Comparison of ENCODE assay signal across 10 mouse cellular contexts in genomic region chr10:120717159-120717567, GRCm38 (mm10).
DNase-seq lines count a peak whose midpoint lies in the region; ATAC-seq and TF ChIP-seq lines count a peak whose summit lies in the region.
"Had no signal": no experiment of that assay in that cellular context is flagged by ENCODE, and none has a peak within 500 bp of the region (broad histone marks: within the 10 kb centered on the region; RNA-seq: fewer than 3 reads in every experiment).

No protein-coding gene starts in this region.

- WGBS in embryonic facial prominence, embryonic 10.5 days: 57% methylated on average over 11 of the region's 11 CpGs
- WGBS in liver, embryonic 12.5 days (ENCODE audit: insufficient replicate concordance): 49% methylated on average over 11 of the region's 11 CpGs
- WGBS in forebrain, embryonic 15.5 days: 79% methylated on average over 11 of the region's 11 CpGs

- H3K4me2 ChIP-seq in liver, embryonic 12.5 days: no peak overlapping the region
- no peak overlapping the region for H3K4me2 ChIP-seq in forebrain, embryonic 15.5 days (replicated peaks)

- no peaks in the 10 kb centered on the region for H3K79me3 ChIP-seq in C2C12 (ENCODE audit: low read depth)

- H3K27ac ChIP-seq in embryonic facial prominence, embryonic 10.5 days (replicated peaks): peak overlapping the region; percentile 59
- H3K27ac ChIP-seq in liver, embryonic 12.5 days: peak overlapping the region; percentile 36; the same call in 1 of the 2 replicates
- H3K27ac ChIP-seq in forebrain, embryonic 15.5 days (replicated peaks): no peak overlapping the region

- H3K79me2 ChIP-seq in C2C12 (ENCODE audit: control insufficient read depth, insufficient read depth): no peaks in the 10 kb centered on the region

- H3K9me3 ChIP-seq in embryonic facial prominence, embryonic 10.5 days: no peaks in the 10 kb centered on the region
- no peaks in the 10 kb centered on the region for H3K9me3 ChIP-seq in liver, embryonic 12.5 days (replicated peaks)
- H3K9me3 ChIP-seq in forebrain, embryonic 15.5 days: no peaks in the 10 kb centered on the region

- H3K27me3 ChIP-seq in C2C12 (ENCODE audit: control insufficient read depth, insufficient read depth, insufficient read length): no peaks in the 10 kb centered on the region
- peaks cover 4% of the 10 kb centered on the region for H3K27me3 ChIP-seq in embryonic facial prominence, embryonic 10.5 days (replicated peaks; ENCODE audit: low read depth, poor library complexity, severe bottlenecking)
- H3K27me3 ChIP-seq in liver, embryonic 12.5 days (replicated peaks): peaks cover 19% of the 10 kb centered on the region
- H3K27me3 ChIP-seq in forebrain, embryonic 15.5 days: no peaks in the 10 kb centered on the region

- H3K9ac ChIP-seq in liver, embryonic 12.5 days: no peak overlapping the region
- no peak overlapping the region for H3K9ac ChIP-seq in forebrain, embryonic 15.5 days (replicated peaks)

- peaks cover 56% of the 10 kb centered on the region for H3K4me1 ChIP-seq in embryonic facial prominence, embryonic 10.5 days
- no peaks in the 10 kb centered on the region for H3K4me1 ChIP-seq in liver, embryonic 12.5 days
- peaks cover 7% of the 10 kb centered on the region for H3K4me1 ChIP-seq in forebrain, embryonic 15.5 days

- H3ac ChIP-seq in C2C12 (ENCODE audit: control insufficient read depth, insufficient read length, low read depth): peak overlapping the region; percentile 8

- DNase-seq in embryonic facial prominence, embryonic 10.5 days (ENCODE audit: low spot score): peak; percentile 54
- DNase-seq in heart, postnatal 4 days: peak; percentile 69
- no peak for DNase-seq in thymus, postnatal 14 days
- no peak for DNase-seq in spleen, postnatal 10 days (ENCODE audit: low spot score in 2 of 2)
- no peak for DNase-seq in layer of hippocampus, adult 9-11 months
- DNase-seq: left cerebral cortex, postnatal 4 days had no signal

- no peak overlapping the region for H3K4me3 ChIP-seq in C2C12 (ENCODE audit: insufficient read depth, poor library complexity, severe bottlenecking)
- H3K4me3 ChIP-seq in embryonic facial prominence, embryonic 10.5 days: no peak overlapping the region
- H3K4me3 ChIP-seq in liver, embryonic 12.5 days: no peak overlapping the region
- no peak overlapping the region for H3K4me3 ChIP-seq in forebrain, embryonic 15.5 days

- H3K36me3 ChIP-seq in C2C12 (ENCODE audit: control insufficient read depth, insufficient read depth): no peaks in the 10 kb centered on the region
- no peaks in the 10 kb centered on the region for H3K36me3 ChIP-seq in embryonic facial prominence, embryonic 10.5 days (replicated peaks)
- no peaks in the 10 kb centered on the region for H3K36me3 ChIP-seq in liver, embryonic 12.5 days
- no peaks in the 10 kb centered on the region for H3K36me3 ChIP-seq in forebrain, embryonic 15.5 days

- TF ChIP-seq CTCF in C2C12 (IDR thresholded peaks at IDR 0.05; ENCODE audit: control insufficient read depth, insufficient read depth, insufficient read length): no peak

- no peak for ATAC-seq in liver, embryonic 12.5 days
- ATAC-seq in forebrain, embryonic 15.5 days (replicated peaks): no peak
- ATAC-seq: activated CD4-positive, CD25-positive, alpha-beta regulatory T cell, adult 4 months had no signal

TF ChIP-seq in C2C12, 6 proteins besides CTCF, POLR2A, EP300 and RAD21:
- TF ChIP-seq FOSL1 (IDR thresholded peaks at IDR 0.05; ENCODE audit: insufficient read depth, low read length, poor library complexity, severe bottlenecking) (no peak), MYOD1 (IDR thresholded peaks at IDR 0.05; ENCODE audit: control insufficient read depth, insufficient read length, low read depth) (no peak), CEBPB (IDR thresholded peaks at IDR 0.05; ENCODE audit: low read depth) (no peak), MYOG (IDR thresholded peaks at IDR 0.05; ENCODE audit: control insufficient read depth, extremely low read depth, insufficient read length) (no peak), MAX (IDR thresholded peaks at IDR 0.05) (no peak), USF1 (IDR thresholded peaks at IDR 0.05; ENCODE audit: low read depth) (no peak)

Comparison
In these comparisons a context has a peak if more than half of its experiments do, and no peak if none do; other contexts are left out.
1. DNase-seq: peak in embryonic facial prominence, embryonic 10.5 days (single experiment) and heart, postnatal 4 days (single experiment); none in thymus, postnatal 14 days (single experiment), spleen, postnatal 10 days (0 of 2) and layer of hippocampus, adult 9-11 months (single experiment).